Mouse (Mus musculus): ENCODE data around the gene Tfr2. TPM values are rescaled to one million over a fixed set of nuclear protein-coding genes. Genes with fewer than 3 reads are reported as not detected.

The Tfr2 gene
- polyA plus RNA-seq (2011; ENCODE audit: insufficient read length, low read depth, missing spikeins): 0.67 and 0.68 TPM in 2 replicates

DNA sequence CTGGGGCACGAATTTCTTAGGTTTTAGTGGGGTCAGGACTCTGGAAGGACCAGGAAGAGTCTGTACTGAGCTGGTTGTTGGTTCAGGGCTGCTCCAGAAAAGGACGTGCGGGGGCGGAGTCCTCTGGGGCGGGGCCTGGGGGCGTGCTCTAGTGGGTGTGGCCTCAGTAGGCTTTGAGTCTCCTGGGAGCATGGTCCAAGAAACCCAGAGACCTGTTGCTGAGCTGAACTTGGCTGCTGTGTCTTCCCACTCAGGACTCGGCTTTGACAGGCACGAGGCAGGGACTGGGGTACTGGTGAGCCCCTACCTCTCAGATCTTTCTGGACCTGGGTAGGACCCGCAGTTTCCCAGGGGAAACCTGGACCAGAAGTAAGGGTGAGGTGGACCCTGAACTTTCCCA is at the start of gene Tfr2:
Gene Tfr2 (plus strand): TSS at position 176 of the 400 bp plus-strand sequence.
- no peak for TF ChIP-seq POLR2A (IDR thresholded peaks at IDR 0.05; ENCODE audit: low read depth, low read length)
- TF ChIP-seq CTCF (IDR thresholded peaks at IDR 0.05; ENCODE audit: borderline replicate concordance, insufficient read depth, low read length): no peak
- no peak within 1 kb of the TSS for H3K27ac ChIP-seq (ENCODE audit: insufficient read depth, low read length)

DNA sequence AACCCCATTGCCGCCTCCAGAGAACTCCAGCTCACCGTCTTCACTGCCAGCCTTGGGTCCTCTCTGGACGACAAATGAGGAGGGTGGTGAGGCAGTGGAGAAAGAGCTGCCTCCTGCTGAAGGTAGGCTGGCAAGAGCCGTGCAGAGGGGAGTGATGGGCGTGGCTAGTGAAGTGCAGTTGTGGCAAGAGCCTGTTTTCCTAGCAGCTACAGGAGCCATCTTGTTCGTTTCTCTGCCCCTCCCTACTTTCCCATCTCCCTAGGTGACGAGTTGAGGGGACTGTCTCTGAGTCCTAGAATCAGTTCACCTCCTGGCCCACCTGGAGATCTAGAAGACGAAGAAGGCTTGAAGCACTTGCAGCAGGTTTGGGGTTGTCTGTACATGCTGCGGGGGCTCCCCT is 47.8 kb upstream of the Tfr2 start:
- Histone ChIP-seq H3K4me1 (ENCODE audit: control insufficient read depth, insufficient read depth, low read length) (no peaks in the 10 kb centered on the region), H3K4me3 (ENCODE audit: insufficient read depth, low read length) (no peak overlapping the region), H3K27ac (ENCODE audit: insufficient read depth, low read length) (no peak overlapping the region)
- TF ChIP-seq CTCF (IDR thresholded peaks at IDR 0.05; ENCODE audit: borderline replicate concordance, insufficient read depth, low read length) (no peak), POLR2A (IDR thresholded peaks at IDR 0.05; ENCODE audit: low read depth, low read length) (no peak)

More for the DNA sequence above, at the start of gene Tfr2:
- Histone ChIP-seq H3K4me3 (ENCODE audit: insufficient read depth, low read length) (no peak within 1 kb of the TSS), H3K4me1 (ENCODE audit: control insufficient read depth, insufficient read depth, low read length) (no peaks in the 10 kb centered on the region)

GRCm38 (mm10) chr5:137522711-137523110 is 46.9 kb upstream of the Tfr2 start:
- Histone ChIP-seq H3K27ac (ENCODE audit: insufficient read depth, low read length) (no peak overlapping the region), H3K4me3 (ENCODE audit: insufficient read depth, low read length) (no peak overlapping the region), H3K4me1 (ENCODE audit: control insufficient read depth, insufficient read depth, low read length) (no peaks in the 10 kb centered on the region)
- no peak for TF ChIP-seq POLR2A (IDR thresholded peaks at IDR 0.05; ENCODE audit: low read depth, low read length)
- TF ChIP-seq CTCF (IDR thresholded peaks at IDR 0.05; ENCODE audit: borderline replicate concordance, insufficient read depth, low read length): no peak

- Histone ChIP-seq H3K27ac (ENCODE audit: insufficient read depth, low read length) (no peak overlapping the region), H3K4me1 (ENCODE audit: control insufficient read depth, insufficient read depth, low read length) (no peaks in the 10 kb centered on the region), H3K4me3 (ENCODE audit: insufficient read depth, low read length) (no peak overlapping the region)
- TF ChIP-seq POLR2A (IDR thresholded peaks at IDR 0.05; ENCODE audit: low read depth, low read length) (no peak), CTCF (IDR thresholded peaks at IDR 0.05; ENCODE audit: borderline replicate concordance, insufficient read depth, low read length) (no peak)
Measured at GRCm38 (mm10) chr5:137523396-137524250, 46.0 kb upstream of the Tfr2 start.

- Histone ChIP-seq H3K4me3 (ENCODE audit: insufficient read depth, low read length) (no peak overlapping the region), H3K27ac (ENCODE audit: insufficient read depth, low read length) (no peak overlapping the region), H3K4me1 (ENCODE audit: control insufficient read depth, insufficient read depth, low read length) (no peaks in the 10 kb centered on the region)
- no peak for TF ChIP-seq CTCF (IDR thresholded peaks at IDR 0.05; ENCODE audit: borderline replicate concordance, insufficient read depth, low read length)
- no peak for TF ChIP-seq POLR2A (IDR thresholded peaks at IDR 0.05; ENCODE audit: low read depth, low read length)
Measured at GRCm38 (mm10) chr5:137524251-137524515, 45.5 kb upstream of the Tfr2 start.

- Histone ChIP-seq H3K27ac (ENCODE audit: insufficient read depth, low read length) (no peak overlapping the region), H3K4me3 (ENCODE audit: insufficient read depth, low read length) (no peak overlapping the region), H3K4me1 (ENCODE audit: control insufficient read depth, insufficient read depth, low read length) (0 out of 2 replicates have a peak, but pooled peaks cover 5% of the 10 kb centered on the region)
- TF ChIP-seq CTCF (IDR thresholded peaks at IDR 0.05; ENCODE audit: borderline replicate concordance, insufficient read depth, low read length) (no peak), POLR2A (IDR thresholded peaks at IDR 0.05; ENCODE audit: low read depth, low read length) (no peak)
Measured at GRCm38 (mm10) chr5:137524671-137525070, 45.0 kb upstream of the Tfr2 start.

DNA sequence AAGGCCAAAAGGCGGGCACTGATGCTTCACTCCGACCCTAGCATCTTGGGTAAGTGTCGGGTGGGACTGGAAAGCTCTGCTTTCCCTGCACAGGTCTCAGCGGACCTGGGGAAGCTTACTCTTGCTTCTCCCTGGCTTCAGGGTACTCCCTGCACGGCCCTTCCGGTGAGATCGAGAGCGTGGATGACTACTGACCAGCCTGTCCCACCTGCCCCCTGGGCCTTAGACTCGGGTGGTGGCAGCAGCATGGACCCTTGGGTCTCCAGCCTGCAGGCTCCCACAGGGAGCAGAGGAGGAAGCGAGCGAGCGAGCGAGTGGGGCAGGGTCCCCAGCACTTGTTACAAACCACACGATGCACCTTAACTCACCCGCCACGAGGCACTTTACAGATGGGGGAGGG is 44.1 kb upstream of the Tfr2 start:
- H3K27ac ChIP-seq (ENCODE audit: insufficient read depth, low read length): no peak overlapping the region
- 0 out of 2 replicates have a peak, but pooled peaks cover 5% of the 10 kb centered on the region for H3K4me1 ChIP-seq (ENCODE audit: control insufficient read depth, insufficient read depth, low read length)
- no peak for TF ChIP-seq CTCF (IDR thresholded peaks at IDR 0.05; ENCODE audit: borderline replicate concordance, insufficient read depth, low read length)
- no peak for TF ChIP-seq POLR2A (IDR thresholded peaks at IDR 0.05; ENCODE audit: low read depth, low read length)
- H3K4me3 ChIP-seq (ENCODE audit: insufficient read depth, low read length): no peak overlapping the region

DNA sequence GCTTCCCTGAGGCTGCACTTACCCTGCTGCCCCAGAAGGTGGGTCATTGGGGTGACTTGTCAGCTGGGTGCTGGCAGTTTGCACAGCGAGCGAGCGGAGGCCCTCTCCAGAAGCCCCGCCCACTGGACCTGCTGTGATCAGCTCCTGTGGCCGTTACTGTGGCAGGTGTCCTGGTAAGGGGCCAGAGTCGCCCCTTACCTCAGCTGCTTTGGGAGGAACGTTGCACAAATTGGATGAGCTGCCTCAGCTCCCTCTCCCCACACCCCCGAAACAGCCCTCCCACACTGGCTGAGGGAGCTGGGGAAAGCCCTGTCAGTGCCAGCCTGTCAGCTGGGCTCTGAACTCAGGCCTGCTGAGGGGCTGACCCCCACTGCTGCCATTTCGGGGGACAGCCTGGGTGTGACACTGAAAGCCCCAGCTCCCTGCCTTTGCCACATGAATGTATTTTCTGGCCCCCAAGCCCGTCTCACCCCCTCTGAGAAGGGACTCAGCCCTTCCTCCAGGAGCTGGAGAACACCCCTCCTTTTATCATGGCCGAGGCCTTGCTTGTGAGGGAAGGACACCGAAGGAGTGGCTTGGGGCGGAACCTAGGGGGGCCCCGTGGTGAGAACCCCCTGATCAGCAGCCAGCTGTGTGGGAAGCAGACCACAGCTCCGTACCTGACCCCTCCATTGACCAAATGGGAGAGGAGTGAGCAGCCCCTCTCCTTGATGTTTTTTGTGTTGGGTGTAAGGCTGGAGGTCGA is 43.3 kb upstream of the Tfr2 start:
- Histone ChIP-seq H3K4me3 (ENCODE audit: insufficient read depth, low read length) (no peak overlapping the region), H3K27ac (ENCODE audit: insufficient read depth, low read length) (no peak overlapping the region), H3K4me1 (ENCODE audit: control insufficient read depth, insufficient read depth, low read length) (0 out of 2 replicates have a peak, but pooled peaks cover 5% of the 10 kb centered on the region)
- TF ChIP-seq POLR2A (IDR thresholded peaks at IDR 0.05; ENCODE audit: low read depth, low read length) (no peak), CTCF (IDR thresholded peaks at IDR 0.05; ENCODE audit: borderline replicate concordance, insufficient read depth, low read length) (no peak)

- 0 out of 2 replicates have a peak, but pooled peaks cover 5% of the 10 kb centered on the region for H3K4me1 ChIP-seq (ENCODE audit: control insufficient read depth, insufficient read depth, low read length)
- H3K4me3 ChIP-seq (ENCODE audit: insufficient read depth, low read length): no peak overlapping the region
- H3K27ac ChIP-seq (ENCODE audit: insufficient read depth, low read length): no peak overlapping the region
- TF ChIP-seq POLR2A (IDR thresholded peaks at IDR 0.05; ENCODE audit: low read depth, low read length) (no peak), CTCF (IDR thresholded peaks at IDR 0.05; ENCODE audit: borderline replicate concordance, insufficient read depth, low read length) (no peak)
Measured at GRCm38 (mm10) chr5:137527413-137527812, 42.2 kb upstream of the Tfr2 start.

All from embryonic fibroblast, embryonic 13.5 days (primary cell).